ENCODE assay signal across 13 mouse cellular contexts in the genomic region with DNA sequence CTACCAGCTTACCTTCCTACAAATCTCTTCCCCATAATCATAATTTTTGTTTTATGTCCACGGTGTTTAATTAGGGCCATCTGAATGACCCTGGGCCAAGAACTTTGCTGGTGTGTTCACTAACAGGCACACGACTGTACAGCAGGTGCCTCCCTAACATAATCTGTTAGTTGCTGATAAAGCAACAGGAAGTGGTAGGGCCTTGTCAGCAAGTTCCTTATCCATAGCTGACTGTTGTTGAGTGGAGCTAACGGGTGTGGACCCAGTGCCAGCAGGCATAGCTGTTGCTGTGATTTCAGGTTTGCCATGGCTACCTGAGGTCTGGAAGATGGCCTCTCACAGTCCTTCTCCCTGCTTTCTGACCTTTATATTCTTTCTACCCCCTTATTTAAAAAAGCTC. TPM values are rescaled to one million over a fixed set of nuclear protein-coding genes. Genes with fewer than 3 reads are reported as not detected.
DNase-seq lines count a peak whose midpoint lies in the region; ATAC-seq and TF ChIP-seq lines count a peak whose summit lies in the region.
"Had no signal": no experiment of that assay in that cellular context is flagged by ENCODE, and none has a peak within 500 bp of the region (broad histone marks: within the 10 kb centered on the region; RNA-seq: fewer than 3 reads in every experiment).

No protein-coding gene starts in this region.

- no peak overlapping the region for H3K27ac ChIP-seq in liver, postnatal 0 days (ENCODE audit: low read depth)
- no peak overlapping the region for H3K27ac ChIP-seq in midbrain, embryonic 10.5 days (replicated peaks)
- H3K27ac ChIP-seq: heart, embryonic 10.5 days; hindbrain, embryonic 14.5 days; neural tube, embryonic 15.5 days had no signal

- no peaks in the 10 kb centered on the region for H3K36me3 ChIP-seq in liver, postnatal 0 days (replicated peaks; ENCODE audit: insufficient read depth, low read length)
- no peaks in the 10 kb centered on the region for H3K36me3 ChIP-seq in midbrain, embryonic 10.5 days
- H3K36me3 ChIP-seq: heart, embryonic 10.5 days; neural tube, embryonic 15.5 days had no signal

- 0 out of 2 replicates have a peak, but pooled peaks have one; percentile 34 for TF ChIP-seq EP300 in liver, postnatal 0 days (IDR thresholded peaks at IDR 0.05; ENCODE audit: low read depth)

- 21% methylated on average over 3 of the region's 3 CpGs for WGBS in liver, postnatal 0 days (ENCODE audit: insufficient replicate concordance)
- WGBS in midbrain, embryonic 10.5 days, result 84% methylated on average over 3 of the region's 3 CpGs

- no peaks in the 10 kb centered on the region for H3K27me3 ChIP-seq in liver, postnatal 0 days (ENCODE audit: insufficient read depth, low read length)
- no peaks in the 10 kb centered on the region for H3K27me3 ChIP-seq in midbrain, embryonic 10.5 days (ENCODE audit: low read depth, poor library complexity, severe bottlenecking)
- H3K27me3 ChIP-seq: neural tube, embryonic 15.5 days had no signal

- no peaks in the 10 kb centered on the region for H3K4me1 ChIP-seq in liver, postnatal 0 days (ENCODE audit: insufficient read depth)
- no peaks in the 10 kb centered on the region for H3K4me1 ChIP-seq in midbrain, embryonic 10.5 days
- H3K4me1 ChIP-seq: neural tube, embryonic 15.5 days had no signal

- no peaks in the 10 kb centered on the region for H3K9me3 ChIP-seq in liver, postnatal 0 days (ENCODE audit: low read length)
- H3K9me3 ChIP-seq in midbrain, embryonic 10.5 days (replicated peaks), result no peaks in the 10 kb centered on the region
- H3K9me3 ChIP-seq: heart, embryonic 10.5 days; neural tube, embryonic 15.5 days had no signal

- no peak for TF ChIP-seq CTCF in liver, postnatal 0 days (IDR thresholded peaks at IDR 0.05; ENCODE audit: low read depth)

- peak; percentile 83 for ATAC-seq in CD4-positive, CD25-positive, alpha-beta regulatory T cell, adult 4 months
- ATAC-seq in inflammation-experienced regulatory T-cells, adult 6 months, result peak; percentile 95
- peak; percentile 36; the same call in 1 of the 2 replicates for ATAC-seq in liver, postnatal 0 days
- ATAC-seq in frontal cortex, adult (ENCODE audit: low TSS enrichment), result no peak

- no peak overlapping the region for H3K4me3 ChIP-seq in liver, postnatal 0 days (ENCODE audit: low read depth, low read length)
- no peak overlapping the region for H3K4me3 ChIP-seq in midbrain, embryonic 10.5 days
- H3K4me3 ChIP-seq: heart, embryonic 10.5 days; neural tube, embryonic 15.5 days had no signal

- DNase-seq in 416B (ENCODE audit: low read depth), result peak; percentile 90
- no peak for DNase-seq in liver, postnatal 0 days
- no peak for DNase-seq in gastrocnemius, adult 8-10 months (ENCODE audit: low spot score in 2 of 2)
- no peak for DNase-seq in cerebellum, postnatal 25 days
- no peak for DNase-seq in midbrain, embryonic 10.5 days (ENCODE audit: low spot score)
- DNase-seq: cerebellum, adult 11 months; layer of hippocampus, adult 9-11 months had no signal

- no peak overlapping the region for H3K9ac ChIP-seq in liver, postnatal 0 days (replicated peaks)
- H3K9ac ChIP-seq: hindbrain, embryonic 14.5 days; neural tube, embryonic 15.5 days had no signal

- H3K4me2 ChIP-seq in liver, postnatal 0 days (ENCODE audit: low read depth, low read length), result no peak overlapping the region
- H3K4me2 ChIP-seq: hindbrain, embryonic 14.5 days; neural tube, embryonic 15.5 days had no signal

RNA-seq across cellular contexts. Expression of a gene that starts 47.6 kb away (rescaled TPM):
- 100 to 1,000 TPM; 138 to 139 TPM for polyA plus RNA-seq in CD4-positive, CD25-positive, alpha-beta regulatory T cell, adult 4 months (2017; shearing (Covaris generic))
- polyA plus RNA-seq in inflammation-experienced regulatory T-cells, adult 6 months (2017; shearing (Covaris generic)), result 100 to 1,000 TPM; 125 to 133 (median 128) TPM
- polyA plus RNA-seq in liver, postnatal 0 days (2015; fragmentation: Nextera tagmentation; extraction: Ambion mirVana), result 64.0 and 69.9 TPM in 2 replicates
- total RNA-seq in gastrocnemius, adult 8-10 months (2022), result 10 to 100 TPM; 27.2 to 37.7 (median 34.8) TPM
- 147 and 156 TPM in 2 replicates for polyA plus RNA-seq in midbrain, embryonic 10.5 days (2016; fragmentation: Nextera tagmentation; extraction: Ambion mirVana)
